Comparison of ENCODE assay signal across 18 mouse cellular contexts in the genomic region with DNA sequence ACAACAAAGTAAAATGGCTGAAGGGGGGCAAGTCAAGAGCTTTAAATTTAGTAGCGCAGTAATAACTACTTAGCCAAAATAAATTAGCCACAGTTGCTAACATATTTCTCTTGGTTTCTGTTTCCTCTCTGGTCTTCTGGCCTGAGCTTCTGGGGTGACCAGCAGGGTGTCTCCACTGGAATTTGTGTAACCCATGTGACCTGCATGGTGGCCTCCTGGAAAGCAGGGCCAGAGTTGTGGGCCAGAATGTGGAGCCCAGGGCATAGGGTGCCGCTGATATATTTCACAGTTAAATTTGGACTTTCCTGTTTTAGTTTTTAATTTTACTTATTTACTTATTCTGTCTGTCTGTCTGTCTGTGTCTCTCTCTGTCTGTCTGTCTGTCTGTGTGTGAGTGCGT.
DNase-seq lines count a peak whose midpoint lies in the region; ATAC-seq and TF ChIP-seq lines count a peak whose summit lies in the region.
"Had no signal": no experiment of that assay in that cellular context is flagged by ENCODE, and none has a peak within 500 bp of the region (broad histone marks: within the 10 kb centered on the region; RNA-seq: fewer than 3 reads in every experiment).

No protein-coding gene starts in this region.

- H3K9ac ChIP-seq in embryonic facial prominence, embryonic 14.5 days (ENCODE audit: low read depth, low read length): no peak overlapping the region
- H3K9ac ChIP-seq in liver, embryonic 16.5 days (ENCODE audit: low read depth, low read length): no peak overlapping the region
- H3K9ac ChIP-seq in liver, embryonic 12.5 days: no peak overlapping the region
- H3K9ac ChIP-seq in liver, postnatal 0 days (replicated peaks): no peak overlapping the region
- H3K9ac ChIP-seq: heart, embryonic 15.5 days; hindbrain, embryonic 14.5 days; limb, embryonic 13.5 days had no signal

- H3K9me3 ChIP-seq in embryonic facial prominence, embryonic 14.5 days (ENCODE audit: control insufficient read depth, low read length): no peaks in the 10 kb centered on the region
- H3K9me3 ChIP-seq in embryonic facial prominence, embryonic 10.5 days: no peaks in the 10 kb centered on the region
- H3K9me3 ChIP-seq in liver, embryonic 16.5 days (replicated peaks; ENCODE audit: control insufficient read depth, low read length): no peaks in the 10 kb centered on the region
- no peaks in the 10 kb centered on the region for H3K9me3 ChIP-seq in liver, embryonic 12.5 days (replicated peaks)
- no peaks in the 10 kb centered on the region for H3K9me3 ChIP-seq in liver, postnatal 0 days (ENCODE audit: low read length)
- H3K9me3 ChIP-seq: heart, embryonic 15.5 days; limb, embryonic 13.5 days had no signal

- no peaks in the 10 kb centered on the region for H3K4me1 ChIP-seq in embryonic facial prominence, embryonic 14.5 days (ENCODE audit: control insufficient read depth, insufficient read depth, low read length)
- H3K4me1 ChIP-seq in embryonic facial prominence, embryonic 10.5 days: 0 out of 2 replicates have a peak, but pooled peaks cover 3% of the 10 kb centered on the region
- no peaks in the 10 kb centered on the region for H3K4me1 ChIP-seq in liver, embryonic 16.5 days (ENCODE audit: control insufficient read depth, low read depth, low read length)
- H3K4me1 ChIP-seq in liver, embryonic 12.5 days: no peaks in the 10 kb centered on the region
- no peaks in the 10 kb centered on the region; the same call in 1 of the 2 replicates for H3K4me1 ChIP-seq in embryonic fibroblast, embryonic 13.5 days (ENCODE audit: control insufficient read depth, insufficient read depth, low read length)
- H3K4me1 ChIP-seq in liver, postnatal 0 days (ENCODE audit: insufficient read depth): peaks cover 3% of the 10 kb centered on the region; the same call in 1 of the 2 replicates
- H3K4me1 ChIP-seq: heart, embryonic 15.5 days; limb, embryonic 13.5 days had no signal

- no peak overlapping the region for H3K4me2 ChIP-seq in embryonic facial prominence, embryonic 14.5 days (ENCODE audit: low read depth, low read length)
- no peak overlapping the region for H3K4me2 ChIP-seq in liver, embryonic 16.5 days (ENCODE audit: low read depth, low read length)
- no peak overlapping the region for H3K4me2 ChIP-seq in liver, embryonic 12.5 days
- no peak overlapping the region for H3K4me2 ChIP-seq in liver, postnatal 0 days (ENCODE audit: low read depth, low read length)
- H3K4me2 ChIP-seq: heart, embryonic 15.5 days; hindbrain, embryonic 14.5 days; limb, embryonic 13.5 days had no signal

- no peaks in the 10 kb centered on the region for H3K36me3 ChIP-seq in embryonic facial prominence, embryonic 14.5 days (ENCODE audit: control insufficient read depth, insufficient read depth, low read length)
- no peaks in the 10 kb centered on the region for H3K36me3 ChIP-seq in embryonic facial prominence, embryonic 10.5 days (replicated peaks)
- H3K36me3 ChIP-seq in liver, embryonic 16.5 days (ENCODE audit: control insufficient read depth, insufficient read depth): no peaks in the 10 kb centered on the region
- no peaks in the 10 kb centered on the region for H3K36me3 ChIP-seq in liver, embryonic 12.5 days
- no peaks in the 10 kb centered on the region for H3K36me3 ChIP-seq in liver, postnatal 0 days (replicated peaks; ENCODE audit: insufficient read depth, low read length)
- H3K36me3 ChIP-seq: heart, embryonic 15.5 days; limb, embryonic 13.5 days had no signal

- ATAC-seq in embryonic facial prominence, embryonic 14.5 days (ENCODE audit: low read depth): no peak
- no peak for ATAC-seq in liver, embryonic 16.5 days (ENCODE audit: low read depth)
- no peak for ATAC-seq in liver, embryonic 12.5 days
- peak; percentile 49 for ATAC-seq in liver, postnatal 0 days
- no peak for ATAC-seq in megakaryocyte-erythroid progenitor cell, adult 5-6 weeks (replicated peaks; ENCODE audit: low FRiP score, low TSS enrichment, poor library complexity, severe bottlenecking)

- no peak for TF ChIP-seq POLR2A in embryonic fibroblast, embryonic 13.5 days (IDR thresholded peaks at IDR 0.05; ENCODE audit: low read depth, low read length)

- peak overlapping the region; percentile 3; the same call in 1 of the 2 replicates for H3K27ac ChIP-seq in embryonic facial prominence, embryonic 14.5 days (replicated peaks; ENCODE audit: low read depth, low read length)
- H3K27ac ChIP-seq in embryonic facial prominence, embryonic 10.5 days (replicated peaks): no peak overlapping the region
- peak overlapping the region; percentile 46; the same call in 1 of the 2 replicates for H3K27ac ChIP-seq in liver, embryonic 16.5 days (ENCODE audit: low read length)
- H3K27ac ChIP-seq in liver, embryonic 12.5 days: no peak overlapping the region
- peak overlapping the region; percentile 16; the same call in 1 of the 2 replicates for H3K27ac ChIP-seq in embryonic fibroblast, embryonic 13.5 days (ENCODE audit: insufficient read depth, low read length)
- H3K27ac ChIP-seq in liver, postnatal 0 days (ENCODE audit: low read depth): peak overlapping the region; percentile 91
- H3K27ac ChIP-seq: heart, embryonic 15.5 days; hindbrain, embryonic 14.5 days; limb, embryonic 13.5 days had no signal

- 76% methylated on average over 3 of the region's 3 CpGs for WGBS in embryonic facial prominence, embryonic 14.5 days
- 83% methylated on average over 3 of the region's 3 CpGs for WGBS in embryonic facial prominence, embryonic 10.5 days
- WGBS in liver, embryonic 16.5 days (ENCODE audit: insufficient replicate concordance): 77% methylated on average over 3 of the region's 3 CpGs
- 81% methylated on average over 3 of the region's 3 CpGs for WGBS in liver, embryonic 12.5 days (ENCODE audit: insufficient replicate concordance)
- 83% methylated on average over 3 of the region's 3 CpGs for WGBS in liver, postnatal 0 days (ENCODE audit: insufficient replicate concordance)

- no peak overlapping the region for H3K4me3 ChIP-seq in embryonic facial prominence, embryonic 14.5 days (ENCODE audit: low read depth, low read length)
- H3K4me3 ChIP-seq in embryonic facial prominence, embryonic 10.5 days: no peak overlapping the region
- H3K4me3 ChIP-seq in liver, embryonic 16.5 days (ENCODE audit: low read depth, low read length): no peak overlapping the region
- no peak overlapping the region for H3K4me3 ChIP-seq in liver, embryonic 12.5 days
- H3K4me3 ChIP-seq in embryonic fibroblast, embryonic 13.5 days (ENCODE audit: insufficient read depth, low read length): no peak overlapping the region
- H3K4me3 ChIP-seq in liver, postnatal 0 days (ENCODE audit: low read depth, low read length): no peak overlapping the region
- H3K4me3 ChIP-seq: erythroblast, embryonic 14.5 days; heart, embryonic 15.5 days; limb, embryonic 13.5 days had no signal

- no peaks in the 10 kb centered on the region for H3K27me3 ChIP-seq in embryonic facial prominence, embryonic 14.5 days (replicated peaks; ENCODE audit: control insufficient read depth, insufficient read depth, low read length)
- no peaks in the 10 kb centered on the region for H3K27me3 ChIP-seq in embryonic facial prominence, embryonic 10.5 days (replicated peaks; ENCODE audit: low read depth, poor library complexity, severe bottlenecking)
- no peaks in the 10 kb centered on the region for H3K27me3 ChIP-seq in liver, embryonic 16.5 days (ENCODE audit: control insufficient read depth, insufficient read depth, low read depth, low read length)
- no peaks in the 10 kb centered on the region for H3K27me3 ChIP-seq in liver, embryonic 12.5 days (replicated peaks)
- no peaks in the 10 kb centered on the region for H3K27me3 ChIP-seq in liver, postnatal 0 days (ENCODE audit: insufficient read depth, low read length)
- H3K27me3 ChIP-seq: heart, embryonic 15.5 days; limb, embryonic 13.5 days had no signal

- TF ChIP-seq CTCF in embryonic fibroblast, embryonic 13.5 days (IDR thresholded peaks at IDR 0.05; ENCODE audit: borderline replicate concordance, insufficient read depth, low read length): no peak
- TF ChIP-seq CTCF in liver, postnatal 0 days (IDR thresholded peaks at IDR 0.05; ENCODE audit: low read depth): no peak

- no peak for TF ChIP-seq EP300 in liver, postnatal 0 days (IDR thresholded peaks at IDR 0.05; ENCODE audit: low read depth)

- DNase-seq in embryonic facial prominence, embryonic 14.5 days (ENCODE audit: low spot score): no peak
- DNase-seq in embryonic facial prominence, embryonic 10.5 days (ENCODE audit: low spot score): no peak
- DNase-seq in liver, postnatal 0 days: no peak
- no peak for DNase-seq in gastrocnemius, postnatal 25 days
- DNase-seq: B cell, adult 2 months; cerebellum, adult 2 months; gastrocnemius, postnatal 36 days; layer of hippocampus, postnatal 36 days; retina, postnatal 1 day; spleen, adult 18-20 months had no signal

Comparison
In these comparisons a context has a peak if more than half of its experiments do, and no peak if none do; other contexts are left out.
1. H3K27ac ChIP-seq: peak in embryonic facial prominence, embryonic 14.5 days (single experiment), liver, embryonic 16.5 days (single experiment), embryonic fibroblast, embryonic 13.5 days (single experiment) and liver, postnatal 0 days (single experiment); none in embryonic facial prominence, embryonic 10.5 days (single experiment) and liver, embryonic 12.5 days (single experiment).